Mouse (Mus musculus) liver, adult 2 months (tissue): Measurements from ENCODE around the gene Dapk3.

Source experiments
- CTCF ChIP-seq: fragments of 200-500 bp; IDR thresholded peaks from 2 replicates; pipeline ENCODE4 v1.5.1; 2011; ENCODE audit warnings: low read depth, low read length, control low read depth
- POLR2A ChIP-seq: fragments of 200-500 bp; IDR thresholded peaks from 2 replicates; pipeline ENCODE4 v1.6.1; 2011; ENCODE audit warnings: low read length, control low read depth; ENCODE audit not compliant: insufficient read depth; ENCODE audit errors: extremely low read depth

- TF ChIP-seq CTCF (no peak), POLR2A (peak; percentile 97)
These were observed 6.1 kb upstream of the Dapk3 start, which contains the start of gene Eef2 for GRCm38 (mm10) chr10:81176466-81177271.
